ENCODE assay signal across 10 mouse cellular contexts in genomic region chr4:45578554-45579370, GRCm38 (mm10). TPM values are rescaled to one million over a fixed set of nuclear protein-coding genes. Genes with fewer than 3 reads are reported as not detected.
DNase-seq lines count a peak whose midpoint lies in the region; ATAC-seq and TF ChIP-seq lines count a peak whose summit lies in the region.
"Had no signal": no experiment of that assay in that cellular context is flagged by ENCODE, and none has a peak within 500 bp of the region (broad histone marks: within the 10 kb centered on the region; RNA-seq: fewer than 3 reads in every experiment).

No protein-coding gene starts in this region.

- H3K27ac ChIP-seq in midbrain, embryonic 11.5 days (ENCODE audit: low read depth, low read length), result 0 out of 2 replicates have a peak overlapping the region, but pooled peaks have one; percentile 14
- no peak overlapping the region for H3K27ac ChIP-seq in midbrain, embryonic 16.5 days (ENCODE audit: low read length)
- H3K27ac ChIP-seq in intestine, embryonic 15.5 days, result no peak overlapping the region
- H3K27ac ChIP-seq in limb, embryonic 11.5 days (replicated peaks; ENCODE audit: low read depth, low read length), result no peak overlapping the region
- no peak overlapping the region for H3K27ac ChIP-seq in stomach, postnatal 0 days (replicated peaks)
- H3K27ac ChIP-seq: macrophage had no signal

- 23% methylated on average over 20 of the region's 22 CpGs for WGBS in midbrain, embryonic 11.5 days
- 16% methylated on average over 21 of the region's 22 CpGs for WGBS in midbrain, embryonic 16.5 days
- WGBS in intestine, embryonic 15.5 days, result 21% methylated on average over 22 of the region's 22 CpGs
- WGBS in limb, embryonic 11.5 days, result 8% methylated on average over 20 of the region's 22 CpGs
- WGBS in stomach, postnatal 0 days, result 42% methylated on average over 22 of the region's 22 CpGs

- TF ChIP-seq CTCF in stomach, postnatal 0 days (IDR thresholded peaks at IDR 0.05; ENCODE audit: low read depth), result no peak

- H3K36me3 ChIP-seq in midbrain, embryonic 11.5 days (ENCODE audit: control insufficient read depth, insufficient read depth, low read length), result no peaks in the 10 kb centered on the region
- no peaks in the 10 kb centered on the region for H3K36me3 ChIP-seq in midbrain, embryonic 16.5 days (ENCODE audit: control insufficient read depth, insufficient read depth, low read length)
- no peaks in the 10 kb centered on the region for H3K36me3 ChIP-seq in intestine, embryonic 15.5 days
- H3K36me3 ChIP-seq in limb, embryonic 11.5 days (ENCODE audit: control insufficient read depth, insufficient read depth, low read length), result no peaks in the 10 kb centered on the region
- H3K36me3 ChIP-seq in stomach, postnatal 0 days (ENCODE audit: control insufficient read depth, insufficient read depth, low read length), result no peaks in the 10 kb centered on the region
- H3K36me3 ChIP-seq: G1E had no signal

- H3K27me3 ChIP-seq in midbrain, embryonic 11.5 days (ENCODE audit: control insufficient read depth, insufficient read depth, low read length), result no peaks in the 10 kb centered on the region
- H3K27me3 ChIP-seq in midbrain, embryonic 16.5 days (ENCODE audit: control insufficient read depth, insufficient read depth, low read depth, low read length), result 0 out of 2 replicates have a peak, but pooled peaks cover 3% of the 10 kb centered on the region
- H3K27me3 ChIP-seq in intestine, embryonic 15.5 days (replicated peaks), result no peaks in the 10 kb centered on the region
- no peaks in the 10 kb centered on the region for H3K27me3 ChIP-seq in limb, embryonic 11.5 days (ENCODE audit: control insufficient read depth, insufficient read depth, low read length)
- no peaks in the 10 kb centered on the region for H3K27me3 ChIP-seq in stomach, postnatal 0 days (ENCODE audit: control insufficient read depth, insufficient read depth, low read length)

- DNase-seq in midbrain, embryonic 11.5 days (ENCODE audit: low spot score, missing footprints), result peak; percentile 88
- DNase-seq in limb, embryonic 11.5 days (ENCODE audit: low spot score), result peak; percentile 35
- DNase-seq in stomach, postnatal 0 days (ENCODE audit: low spot score), result no peak
- DNase-seq in frontal cortex, postnatal 25 days (ENCODE audit: low spot score in 2 of 2), result no peak
- DNase-seq in cerebellum, postnatal 36 days, result no peak

- no peak overlapping the region for H3K9ac ChIP-seq in midbrain, embryonic 11.5 days (ENCODE audit: low read length)
- H3K9ac ChIP-seq in midbrain, embryonic 16.5 days (ENCODE audit: low read depth, low read length), result no peak overlapping the region; the same call in 1 of the 2 replicates
- H3K9ac ChIP-seq in intestine, embryonic 15.5 days, result no peak overlapping the region
- H3K9ac ChIP-seq in limb, embryonic 11.5 days (ENCODE audit: low read length), result no peak overlapping the region
- H3K9ac ChIP-seq in stomach, postnatal 0 days (ENCODE audit: low read length), result no peak overlapping the region

- no peaks in the 10 kb centered on the region for H3K9me3 ChIP-seq in midbrain, embryonic 11.5 days (ENCODE audit: control insufficient read depth, low read length)
- H3K9me3 ChIP-seq in midbrain, embryonic 16.5 days (replicated peaks; ENCODE audit: control insufficient read depth, low read length, poor library complexity, severe bottlenecking), result no peaks in the 10 kb centered on the region
- H3K9me3 ChIP-seq in intestine, embryonic 15.5 days, result no peaks in the 10 kb centered on the region
- no peaks in the 10 kb centered on the region for H3K9me3 ChIP-seq in limb, embryonic 11.5 days (ENCODE audit: control insufficient read depth, low read length)
- no peaks in the 10 kb centered on the region for H3K9me3 ChIP-seq in stomach, postnatal 0 days (ENCODE audit: control insufficient read depth, low read length)
- H3K9me3 ChIP-seq: G1E had no signal

- peaks cover 12% of the 10 kb centered on the region for H3K4me1 ChIP-seq in midbrain, embryonic 11.5 days (ENCODE audit: control insufficient read depth, insufficient read depth, low read length)
- peaks cover 11% of the 10 kb centered on the region for H3K4me1 ChIP-seq in midbrain, embryonic 16.5 days (ENCODE audit: control insufficient read depth, insufficient read depth, low read length)
- peaks cover 20% of the 10 kb centered on the region for H3K4me1 ChIP-seq in intestine, embryonic 15.5 days (replicated peaks)
- H3K4me1 ChIP-seq in limb, embryonic 11.5 days (ENCODE audit: control insufficient read depth, insufficient read depth, low read length), result peaks cover 11% of the 10 kb centered on the region; the same call in 1 of the 2 replicates
- peaks cover 2% of the 10 kb centered on the region for H3K4me1 ChIP-seq in stomach, postnatal 0 days (replicated peaks; ENCODE audit: control insufficient read depth, insufficient read depth)

- peak; percentile 44 for ATAC-seq in midbrain, embryonic 11.5 days (ENCODE audit: low FRiP score)
- ATAC-seq in midbrain, embryonic 16.5 days, result no peak; the same call in 1 of the 2 replicates
- ATAC-seq in intestine, embryonic 15.5 days, result peak; percentile 54
- no peak for ATAC-seq in limb, embryonic 11.5 days (ENCODE audit: insufficient number of reproducible peaks, low FRiP score, low TSS enrichment, low read depth)
- ATAC-seq in stomach, postnatal 0 days (ENCODE audit: low FRiP score, low TSS enrichment), result peak; percentile 40; the same call in 1 of the 2 replicates
- ATAC-seq in monocyte, adult 5-6 weeks (replicated peaks; ENCODE audit: insufficient number of reproducible peaks, low FRiP score, low TSS enrichment, poor library complexity, severe bottlenecking), result no peak

- H3K4me2 ChIP-seq in midbrain, embryonic 11.5 days, result no peak overlapping the region
- no peak overlapping the region for H3K4me2 ChIP-seq in midbrain, embryonic 16.5 days (ENCODE audit: low read length)
- no peak overlapping the region for H3K4me2 ChIP-seq in intestine, embryonic 15.5 days (replicated peaks)
- H3K4me2 ChIP-seq in limb, embryonic 11.5 days (ENCODE audit: low read depth, severe bottlenecking), result no peak overlapping the region
- H3K4me2 ChIP-seq in stomach, postnatal 0 days (replicated peaks; ENCODE audit: low read depth), result no peak overlapping the region

- no peak for TF ChIP-seq EP300 in stomach, postnatal 0 days (optimal IDR thresholded peaks at IDR 0.05)

- H3K4me3 ChIP-seq in midbrain, embryonic 11.5 days (ENCODE audit: low read depth, low read length), result no peak overlapping the region
- H3K4me3 ChIP-seq in midbrain, embryonic 16.5 days (ENCODE audit: low read depth, low read length), result no peak overlapping the region
- H3K4me3 ChIP-seq in intestine, embryonic 15.5 days (replicated peaks), result no peak overlapping the region
- H3K4me3 ChIP-seq in limb, embryonic 11.5 days (ENCODE audit: low read depth, low read length), result no peak overlapping the region
- H3K4me3 ChIP-seq in stomach, postnatal 0 days (ENCODE audit: low read depth, low read length), result no peak overlapping the region

RNA-seq across cellular contexts. Expression of gene Shb, which starts 46.5 kb away (rescaled TPM):
- polyA plus RNA-seq in midbrain, embryonic 11.5 days (2014; fragmentation: Nextera tagmentation; extraction: Ambion mirVana), result 2.7 and 2.8 TPM in 2 replicates
- 3.5 and 4.2 TPM in 2 replicates for polyA plus RNA-seq in midbrain, embryonic 16.5 days (2015; fragmentation: Nextera tagmentation; extraction: Ambion mirVana)
- 4.0 and 4.8 TPM in 2 replicates for polyA plus RNA-seq in intestine, embryonic 15.5 days (2015; fragmentation: Nextera tagmentation; extraction: Ambion mirVana)
- 6.4 and 6.5 TPM in 2 replicates for polyA plus RNA-seq in limb, embryonic 11.5 days (2014; fragmentation: Nextera tagmentation; extraction: Ambion mirVana)
- polyA plus RNA-seq in stomach, postnatal 0 days (2015; fragmentation: Nextera tagmentation; extraction: Ambion mirVana), result 5.5 and 6.9 TPM in 2 replicates
- total RNA-seq in monocyte, adult 5-6 weeks (2017), result 1.0 to 3.3 TPM (median 1.1 TPM) in 3 replicates
- total RNA-seq: G1E had no signal
- polyA plus RNA-seq: G1E had no signal

Comparison
In these comparisons a context has a peak if more than half of its experiments do, and no peak if none do; other contexts are left out.
1. ATAC-seq: peak in midbrain, embryonic 11.5 days (single experiment), intestine, embryonic 15.5 days (single experiment) and stomach, postnatal 0 days (single experiment); none in midbrain, embryonic 16.5 days (single experiment), limb, embryonic 11.5 days (single experiment) and monocyte, adult 5-6 weeks (single experiment).
2. DNase-seq: peak in midbrain, embryonic 11.5 days (single experiment) and limb, embryonic 11.5 days (single experiment); none in stomach, postnatal 0 days (single experiment), frontal cortex, postnatal 25 days (0 of 2) and cerebellum, postnatal 36 days (0 of 2).